Mouse (Mus musculus) stomach, embryonic 14.5 days (tissue): ENCODE results near the gene Cep112. TPM values are rescaled to one million over a fixed set of nuclear protein-coding genes. Genes with fewer than 3 reads are reported as not detected.

Source experiments
- ATAC-seq: fragments of 200-750 bp; cut with Nextera tagmentation; 2 replicates; pipeline ENCODE4 v1.8.0; 2017; ENCODE audit warnings: low read depth, moderate TSS enrichment; ENCODE audit not compliant: insufficient number of reproducible peaks, insufficient read depth, low FRiP score
- H3K27ac ChIP-seq: fragments of 300-500 bp; sonication (generic); 2 replicates; pipeline ENCODE4 v1.5.1; 2014; ENCODE audit warnings: mild to moderate bottlenecking, low read length, moderate library complexity, mixed read lengths
- H3K27me3 ChIP-seq: fragments of 300-500 bp; sonication (generic); 2 replicates; pipeline ENCODE4 v1.6.1; 2014; ENCODE audit warnings: low read length, control low read depth, mixed read lengths; ENCODE audit not compliant: control insufficient read depth, insufficient read depth
- H3K36me3 ChIP-seq: fragments of 300-500 bp; sonication (generic); 2 replicates; pipeline ENCODE4 v1.6.1; 2014; ENCODE audit warnings: mild to moderate bottlenecking, control low read depth, low read length, moderate library complexity, mixed read lengths; ENCODE audit not compliant: control insufficient read depth, insufficient read depth
- H3K4me1 ChIP-seq: fragments of 300-500 bp; sonication (generic); 2 replicates; pipeline ENCODE4 v1.6.1; 2014; ENCODE audit warnings: low read length, control low read depth, mixed read lengths; ENCODE audit not compliant: control insufficient read depth, insufficient read depth
- H3K4me2 ChIP-seq: fragments of 300-500 bp; sonication (generic); replicated peaks from 2 replicates; pipeline ENCODE4 v1.6.1; 2014; ENCODE audit warnings: low read depth, low read length, control low read depth
- H3K4me3 ChIP-seq: fragments of 300-500 bp; sonication (generic); 2 replicates; pipeline ENCODE4 v1.5.1; 2014; ENCODE audit warnings: low read depth, low read length, control low read depth
- H3K9ac ChIP-seq: fragments of 300-500 bp; sonication (generic); replicated peaks from 2 replicates; pipeline ENCODE4 v1.6.1; 2014; ENCODE audit warnings: low read depth, mild to moderate bottlenecking, control low read depth, low read length, moderate library complexity, mixed read lengths
- H3K9me3 ChIP-seq: fragments of 300-500 bp; sonication (generic); 2 replicates; pipeline ENCODE4 v1.6.1; 2016; ENCODE audit warnings: low read depth, low read length, control low read depth; ENCODE audit not compliant: control insufficient read depth
- WGBS: fragments of 180-500 bp; shearing (Covaris S2); extraction: QIAGEN DNeasy Blood & Tissue Kit; methylation state at CpG from one replicate; pipeline ENCODE4 v1.1.7; 2014; 5-methylcytosine and 5-hydroxymethylcytosine counted together
- polyA plus RNA-seq: library from polyadenylated mRNA; unstranded; fragments of >200 nt; fragmentation: Nextera tagmentation; extraction: Ambion mirVana; gene quantifications from 2 replicates; pipeline ENCODE4 v1.2.1, GENCODE M21; 2014

Cep112 gene
- polyA plus RNA-seq, 1 experiment from 2014 or later: 24.1 TPM

GRCm38 (mm10) chr11:108846479-108846878, 421.5 kb downstream of the Cep112 start:
- H3K4me3 ChIP-seq: no peak overlapping the region
- ATAC-seq: no peak

GRCm38 (mm10) chr11:108851771-108852170, 426.8 kb downstream of the Cep112 start:
- no peaks in the 10 kb centered on the region for H3K36me3 ChIP-seq
- H3K4me2 ChIP-seq: no peak overlapping the region
- ATAC-seq: no peak
- H3K4me3 ChIP-seq: no peak overlapping the region
- WGBS: 96% methylated on average over 1 of the region's 1 CpGs
- H3K9ac ChIP-seq: no peak overlapping the region
- no peaks in the 10 kb centered on the region for H3K4me1 ChIP-seq
- no peaks in the 10 kb centered on the region for H3K27me3 ChIP-seq
- no peaks in the 10 kb centered on the region for H3K9me3 ChIP-seq
- no peak overlapping the region for H3K27ac ChIP-seq

More at GRCm38 (mm10) chr11:108846479-108846878, 421.5 kb downstream of the Cep112 start:
- H3K9ac ChIP-seq: no peak overlapping the region
- 94% methylated on average over 3 of the region's 3 CpGs for WGBS
- H3K9me3 ChIP-seq: no peaks in the 10 kb centered on the region
- H3K27me3 ChIP-seq: no peaks in the 10 kb centered on the region
- H3K4me2 ChIP-seq: no peak overlapping the region
- no peak overlapping the region for H3K27ac ChIP-seq
- H3K4me1 ChIP-seq: no peaks in the 10 kb centered on the region; the same call in 1 of the 2 replicates
- no peaks in the 10 kb centered on the region for H3K36me3 ChIP-seq

GRCm38 (mm10) chr11:108857254-108857653, 432.3 kb downstream of the Cep112 start:
- Histone ChIP-seq H3K4me2 (no peak overlapping the region), H3K4me1 (0 out of 2 replicates have a peak, but pooled peaks cover 4% of the 10 kb centered on the region), H3K9me3 (no peaks in the 10 kb centered on the region), H3K4me3 (no peak overlapping the region), H3K27me3 (no peaks in the 10 kb centered on the region), H3K36me3 (no peaks in the 10 kb centered on the region), H3K9ac (no peak overlapping the region), H3K27ac (no peak overlapping the region)
- 31% methylated on average over 6 of the region's 6 CpGs for WGBS
- no peak for ATAC-seq

- Histone ChIP-seq H3K36me3 (no peaks in the 10 kb centered on the region), H3K4me3 (no peak overlapping the region), H3K27me3 (no peaks in the 10 kb centered on the region), H3K4me1 (0 out of 2 replicates have a peak, but pooled peaks cover 4% of the 10 kb centered on the region), H3K27ac (no peak overlapping the region), H3K9ac (no peak overlapping the region), H3K9me3 (no peaks in the 10 kb centered on the region), H3K4me2 (no peak overlapping the region)
- 21% methylated on average over 7 of the region's 7 CpGs for WGBS
- no peak for ATAC-seq
Observed at GRCm38 (mm10) chr11:108857678-108858338, 432.8 kb downstream of the Cep112 start.

GRCm38 (mm10) chr11:108858339-108858804, 433.4 kb downstream of the Cep112 start:
- 66% methylated on average over 3 of the region's 3 CpGs for WGBS
- H3K9ac ChIP-seq: no peak overlapping the region
- no peaks in the 10 kb centered on the region for H3K36me3 ChIP-seq
- H3K27ac ChIP-seq: no peak overlapping the region
- no peak overlapping the region for H3K4me3 ChIP-seq
- no peak overlapping the region for H3K4me2 ChIP-seq
- ATAC-seq: 0 out of 2 replicates have a peak, but pooled peaks have one; percentile 53
- H3K27me3 ChIP-seq: no peaks in the 10 kb centered on the region
- 0 out of 2 replicates have a peak, but pooled peaks cover 4% of the 10 kb centered on the region for H3K4me1 ChIP-seq
- no peaks in the 10 kb centered on the region for H3K9me3 ChIP-seq

- Histone ChIP-seq H3K27ac (no peak overlapping the region), H3K4me3 (no peak overlapping the region), H3K9me3 (no peaks in the 10 kb centered on the region), H3K4me2 (no peak overlapping the region), H3K36me3 (no peaks in the 10 kb centered on the region), H3K4me1 (0 out of 2 replicates have a peak, but pooled peaks cover 4% of the 10 kb centered on the region), H3K27me3 (no peaks in the 10 kb centered on the region), H3K9ac (no peak overlapping the region)
- no peak for ATAC-seq
- WGBS: 87% methylated on average over 6 of the region's 6 CpGs
Observed at GRCm38 (mm10) chr11:108858846-108859245, 433.9 kb downstream of the Cep112 start.

- Histone ChIP-seq H3K4me3 (no peak overlapping the region), H3K27me3 (no peaks in the 10 kb centered on the region), H3K9me3 (no peaks in the 10 kb centered on the region), H3K4me1 (0 out of 2 replicates have a peak, but pooled peaks cover 4% of the 10 kb centered on the region), H3K36me3 (no peaks in the 10 kb centered on the region), H3K9ac (no peak overlapping the region), H3K4me2 (no peak overlapping the region), H3K27ac (no peak overlapping the region)
- ATAC-seq: no peak
- WGBS: 65% methylated on average over 6 of the region's 6 CpGs
Observed at GRCm38 (mm10) chr11:108862360-108862759, 437.4 kb downstream of the Cep112 start.

- Histone ChIP-seq H3K4me1 (no peaks in the 10 kb centered on the region), H3K9ac (no peak overlapping the region), H3K4me2 (no peak overlapping the region), H3K36me3 (no peaks in the 10 kb centered on the region), H3K9me3 (no peaks in the 10 kb centered on the region), H3K27me3 (no peaks in the 10 kb centered on the region), H3K27ac (no peak overlapping the region), H3K4me3 (no peak overlapping the region)
- WGBS: 34% methylated on average over 8 of the region's 8 CpGs
- no peak for ATAC-seq
Observed at GRCm38 (mm10) chr11:108865746-108866145, 440.8 kb downstream of the Cep112 start.
